Mouse (Mus musculus) heart, embryonic 11.5 days (tissue): ENCODE results near the gene Slc26a9. TPM values are rescaled to one million over a fixed set of nuclear protein-coding genes. Genes with fewer than 3 reads are reported as not detected.

ENCODE experiments used
- ATAC-seq: fragments of 200-750 bp; cut with Nextera tagmentation; replicated peaks from 2 replicates; pipeline ENCODE4 v1.8.0; 2017; ENCODE audit warnings: moderate library complexity; ENCODE audit not compliant: insufficient number of reproducible peaks, low FRiP score, low TSS enrichment
- H3K27ac ChIP-seq: fragments of 300-500 bp; sonication (generic); 2 replicates; pipeline ENCODE4 v1.5.1; 2014; ENCODE audit warnings: mild to moderate bottlenecking, low read depth, low read length
- H3K27me3 ChIP-seq: fragments of 300-500 bp; sonication (generic); 2 replicates; pipeline ENCODE4 v1.6.1; 2014; ENCODE audit warnings: mild to moderate bottlenecking, low read length, mixed read lengths; ENCODE audit not compliant: control insufficient read depth, insufficient read depth
- H3K36me3 ChIP-seq: fragments of 300-500 bp; sonication (generic); 2 replicates; pipeline ENCODE4 v1.6.1; 2014; ENCODE audit warnings: mild to moderate bottlenecking, low read length, moderate library complexity, mixed read lengths; ENCODE audit not compliant: control insufficient read depth, insufficient read depth
- H3K4me1 ChIP-seq: fragments of 300-500 bp; sonication (generic); 2 replicates; pipeline ENCODE4 v1.6.1; 2014; ENCODE audit warnings: low read length; ENCODE audit not compliant: control insufficient read depth, insufficient read depth
- H3K4me2 ChIP-seq: fragments of 300-500 bp; sonication (generic); 2 replicates; pipeline ENCODE4 v1.6.1; 2014; ENCODE audit warnings: mild to moderate bottlenecking, moderate library complexity
- H3K4me3 ChIP-seq: fragments of 300-500 bp; sonication (generic); 2 replicates; pipeline ENCODE4 v1.5.1; 2014; ENCODE audit warnings: low read depth, low read length
- H3K9ac ChIP-seq: fragments of 300-500 bp; sonication (generic); 2 replicates; pipeline ENCODE4 v1.6.1; 2014; ENCODE audit warnings: mild to moderate bottlenecking, low read depth, low read length, moderate library complexity
- H3K9me3 ChIP-seq: fragments of 300-500 bp; sonication (generic); replicated peaks from 2 replicates; pipeline ENCODE4 v1.6.1; 2016; ENCODE audit warnings: low read length; ENCODE audit not compliant: control insufficient read depth
- WGBS: fragments of 180-500 bp; shearing (Covaris S2); extraction: QIAGEN DNeasy Blood & Tissue Kit; methylation state at CpG from one replicate; pipeline ENCODE4 v1.1.7; 2014; ENCODE audit not compliant: insufficient replicate concordance; 5-methylcytosine and 5-hydroxymethylcytosine counted together
- polyA plus RNA-seq: library from polyadenylated mRNA; unstranded; fragments of >200 nt; fragmentation: Nextera tagmentation; extraction: Ambion mirVana; gene quantifications from 2 replicates; pipeline ENCODE4 v1.2.1, GENCODE M21; 2014

Gene Slc26a9
- polyA plus RNA-seq: not detected in 2 replicates

GRCm38 (mm10) chr1:131743868-131744464, at the start of gene Slc26a9:
TSS of gene Slc26a9 (plus strand) at chr1:131744022.
- WGBS: 54% methylated on average over 10 of the region's 10 CpGs
- H3K27ac ChIP-seq: no peak within 1 kb of the TSS
- no peaks in the 10 kb centered on the region for H3K9me3 ChIP-seq
- H3K9ac ChIP-seq: no peak within 1 kb of the TSS
- peaks cover 2% of the 10 kb centered on the region; the same call in 1 of the 2 replicates for H3K27me3 ChIP-seq
- H3K36me3 ChIP-seq: no peaks in the 10 kb centered on the region
- H3K4me1 ChIP-seq: peaks cover 3% of the 10 kb centered on the region; the same call in 1 of the 2 replicates
- H3K4me3 ChIP-seq: no peak within 1 kb of the TSS
- ATAC-seq: no peak
- no peak within 1 kb of the TSS for H3K4me2 ChIP-seq

- Histone ChIP-seq H3K9ac (no peak overlapping the region), H3K4me2 (no peak overlapping the region), H3K4me3 (no peak overlapping the region), H3K9me3 (no peaks in the 10 kb centered on the region), H3K27ac (no peak overlapping the region), H3K4me1 (no peaks in the 10 kb centered on the region), H3K27me3 (no peaks in the 10 kb centered on the region), H3K36me3 (no peaks in the 10 kb centered on the region)
- WGBS: 76% methylated on average over 2 of the region's 2 CpGs
- no peak for ATAC-seq
These were observed 48.5 kb upstream of the Slc26a9 start for GRCm38 (mm10) chr1:131695308-131695707.

- H3K27me3 ChIP-seq: no peaks in the 10 kb centered on the region
- no peak for ATAC-seq
- no peak overlapping the region for H3K4me2 ChIP-seq
- H3K4me3 ChIP-seq: no peak overlapping the region
- no peaks in the 10 kb centered on the region for H3K9me3 ChIP-seq
- H3K9ac ChIP-seq: no peak overlapping the region
- H3K27ac ChIP-seq: no peak overlapping the region
- WGBS: 48% methylated on average over 4 of the region's 4 CpGs
- H3K36me3 ChIP-seq: no peaks in the 10 kb centered on the region
- H3K4me1 ChIP-seq: no peaks in the 10 kb centered on the region
These were observed 47.5 kb upstream of the Slc26a9 start for GRCm38 (mm10) chr1:131696325-131696724.

DNA sequence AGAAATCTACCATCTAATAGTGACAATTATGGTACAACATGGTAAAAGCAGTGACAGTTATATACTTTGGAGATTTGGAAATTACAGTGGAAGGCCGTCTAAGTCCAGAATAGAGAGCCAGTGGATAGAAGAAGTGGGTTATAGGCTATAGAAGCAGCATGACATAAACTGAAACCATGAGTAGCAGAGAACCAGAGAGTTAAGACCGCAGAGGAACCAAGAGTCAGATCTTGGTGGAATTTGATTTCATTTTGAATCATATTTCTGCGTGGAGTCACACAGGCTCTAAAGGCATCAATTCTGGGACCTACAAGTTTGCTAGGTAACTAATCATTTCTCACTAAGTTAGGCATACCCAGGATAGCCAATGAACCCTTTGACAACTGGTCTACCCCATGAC, 45.1 kb upstream of the Slc26a9 start:
- Histone ChIP-seq H3K36me3 (no peaks in the 10 kb centered on the region), H3K4me3 (no peak overlapping the region), H3K9ac (no peak overlapping the region), H3K4me2 (no peak overlapping the region), H3K27me3 (no peaks in the 10 kb centered on the region), H3K9me3 (no peaks in the 10 kb centered on the region), H3K4me1 (peaks cover 4% of the 10 kb centered on the region; the same call in 1 of the 2 replicates), H3K27ac (no peak overlapping the region)
- WGBS: 86% methylated on average over 3 of the region's 3 CpGs
- no peak for ATAC-seq

DNA sequence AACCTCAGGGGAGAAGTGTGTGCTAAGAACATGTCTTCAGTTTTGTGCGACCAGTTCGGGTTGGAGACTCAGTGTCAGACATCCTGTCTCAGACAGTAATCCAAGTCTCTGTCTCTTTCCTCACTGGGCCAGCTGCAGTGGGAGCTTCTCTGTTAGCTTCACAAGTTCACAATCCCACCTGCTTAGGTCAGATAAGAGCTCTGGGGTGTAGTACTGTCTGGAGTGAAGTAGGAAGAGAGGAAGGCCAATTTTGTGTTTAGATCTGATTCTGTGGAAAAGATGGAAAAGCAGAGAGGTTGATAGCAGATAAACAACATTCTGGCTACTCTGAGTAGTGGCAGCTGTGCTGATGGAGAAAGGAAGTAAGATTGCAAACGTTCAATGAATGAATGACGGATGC, 44.2 kb upstream of the Slc26a9 start:
- Histone ChIP-seq H3K9ac (no peak overlapping the region), H3K27me3 (no peaks in the 10 kb centered on the region), H3K27ac (no peak overlapping the region), H3K4me3 (no peak overlapping the region), H3K36me3 (no peaks in the 10 kb centered on the region), H3K9me3 (no peaks in the 10 kb centered on the region), H3K4me1 (peaks cover 4% of the 10 kb centered on the region; the same call in 1 of the 2 replicates), H3K4me2 (no peak overlapping the region)
- 76% methylated on average over 4 of the region's 4 CpGs for WGBS
- ATAC-seq: no peak

DNA sequence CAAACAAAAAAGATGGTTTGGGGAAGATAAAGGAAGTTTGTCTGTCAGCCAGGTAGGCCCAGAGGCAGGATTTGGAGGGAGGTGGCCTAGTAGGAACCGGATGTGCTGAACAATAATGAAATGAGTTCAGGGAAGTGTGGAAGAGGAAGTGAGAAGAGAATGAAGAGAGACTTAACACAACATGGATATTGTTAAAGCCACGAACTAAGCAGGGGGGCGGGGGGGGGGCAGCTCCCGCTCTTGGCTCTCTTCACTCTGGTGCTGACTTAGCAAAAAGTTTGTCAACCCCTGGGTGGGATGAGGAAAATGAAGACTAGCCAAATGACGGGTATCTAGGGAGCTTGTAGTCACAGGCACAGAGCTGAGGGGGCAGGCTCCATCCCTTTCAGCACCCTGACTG, 43.4 kb upstream of the Slc26a9 start:
- H3K36me3 ChIP-seq: no peaks in the 10 kb centered on the region
- H3K4me3 ChIP-seq: no peak overlapping the region
- WGBS: 72% methylated on average over 5 of the region's 5 CpGs
- no peak overlapping the region for H3K9ac ChIP-seq
- no peak overlapping the region for H3K4me2 ChIP-seq
- peaks cover 4% of the 10 kb centered on the region; the same call in 1 of the 2 replicates for H3K4me1 ChIP-seq
- no peak for ATAC-seq
- H3K9me3 ChIP-seq: no peaks in the 10 kb centered on the region
- no peak overlapping the region for H3K27ac ChIP-seq
- H3K27me3 ChIP-seq: no peaks in the 10 kb centered on the region

- H3K4me1 ChIP-seq: peaks cover 4% of the 10 kb centered on the region; the same call in 1 of the 2 replicates
- H3K36me3 ChIP-seq: no peaks in the 10 kb centered on the region
- no peaks in the 10 kb centered on the region for H3K27me3 ChIP-seq
- 85% methylated on average over 5 of the region's 5 CpGs for WGBS
- ATAC-seq: no peak
- H3K4me2 ChIP-seq: no peak overlapping the region
- no peak overlapping the region for H3K27ac ChIP-seq
- no peaks in the 10 kb centered on the region for H3K9me3 ChIP-seq
- no peak overlapping the region for H3K4me3 ChIP-seq
- H3K9ac ChIP-seq: no peak overlapping the region
These were observed 42.4 kb upstream of the Slc26a9 start for GRCm38 (mm10) chr1:131701391-131701790.

GRCm38 (mm10) chr1:131702094-131702766, 41.6 kb upstream of the Slc26a9 start:
- Histone ChIP-seq H3K9ac (no peak overlapping the region), H3K4me3 (no peak overlapping the region), H3K27me3 (no peaks in the 10 kb centered on the region), H3K4me1 (peaks cover 4% of the 10 kb centered on the region; the same call in 1 of the 2 replicates), H3K27ac (no peak overlapping the region), H3K9me3 (no peaks in the 10 kb centered on the region), H3K4me2 (peak overlapping the region; percentile 37), H3K36me3 (no peaks in the 10 kb centered on the region)
- 31% methylated on average over 8 of the region's 8 CpGs for WGBS
- no peak for ATAC-seq
